Mouse (Mus musculus) G1E (cell line): ENCODE measurements at regions not wholly inside any gene's neighbourhood (a gene's known extent, or its start where the extent isn't known, plus 50 kb on each side); places are given as distances from the start of the nearest gene placed in this dataset.

Experiments used
- ATAC-seq: 2 replicates; pipeline ENCODE4 v1.8.0; 2016; ENCODE audit warnings: mild to moderate bottlenecking; ENCODE audit not compliant: insufficient number of reproducible peaks, poor library complexity, low FRiP score, severe bottlenecking; ENCODE audit errors: extremely low read depth
- DNase-seq: peaks from one replicate; pipeline ENCODE4 v3.0.0; 2012; ENCODE audit warnings: low spot score
- H3K27me3 ChIP-seq: 2 replicates; pipeline ENCODE4 v1.6.1; 2012; ENCODE audit warnings: mild to moderate bottlenecking, low read length, inconsistent platforms; ENCODE audit not compliant: insufficient read depth
- H3K36me3 ChIP-seq: replicated peaks from 2 replicates; pipeline ENCODE3; 2012; ENCODE audit warnings: mild to moderate bottlenecking, inconsistent platforms
- H3K4me1 ChIP-seq: 2 replicates; pipeline ENCODE4 v1.6.1; 2012; ENCODE audit warnings: low read depth, low read length, inconsistent platforms, mixed read lengths; ENCODE audit not compliant: insufficient read depth
- H3K4me3 ChIP-seq: 2 replicates; pipeline ENCODE4 v1.5.1; 2012; ENCODE audit warnings: low read depth, mild to moderate bottlenecking, inconsistent platforms, low read length, moderate library complexity, mixed read lengths
- H3K9me3 ChIP-seq: replicated peaks from 2 replicates; pipeline ENCODE4 v1.6.1; 2012; ENCODE audit warnings: inconsistent platforms
- CTCF ChIP-seq: IDR thresholded peaks from 2 replicates; pipeline ENCODE4 v1.5.1; 2012; ENCODE audit warnings: low read depth, low read length, inconsistent platforms, mixed read lengths
- GATA1 ChIP-seq: IDR thresholded peaks from 2 replicates; pipeline ENCODE4 v1.6.1; 2012; ENCODE audit warnings: borderline replicate concordance, low read length, inconsistent platforms, mixed read lengths
- GATA2 ChIP-seq: IDR thresholded peaks from 2 replicates; pipeline ENCODE4 v1.6.1; 2012; ENCODE audit warnings: low read depth, low read length, inconsistent platforms, borderline replicate concordance
- POLR2AphosphoS5 ChIP-seq: IDR thresholded peaks from 2 replicates; pipeline ENCODE4 v1.6.1; 2012; ENCODE audit warnings: low read depth, low read length, inconsistent platforms; ENCODE audit not compliant: insufficient replicate concordance
- TAL1 ChIP-seq: conservative IDR thresholded peaks from 2 replicates; pipeline ENCODE4 v1.6.1; 2012; ENCODE audit warnings: low read depth, low read length, inconsistent platforms, mixed read lengths

DNA sequence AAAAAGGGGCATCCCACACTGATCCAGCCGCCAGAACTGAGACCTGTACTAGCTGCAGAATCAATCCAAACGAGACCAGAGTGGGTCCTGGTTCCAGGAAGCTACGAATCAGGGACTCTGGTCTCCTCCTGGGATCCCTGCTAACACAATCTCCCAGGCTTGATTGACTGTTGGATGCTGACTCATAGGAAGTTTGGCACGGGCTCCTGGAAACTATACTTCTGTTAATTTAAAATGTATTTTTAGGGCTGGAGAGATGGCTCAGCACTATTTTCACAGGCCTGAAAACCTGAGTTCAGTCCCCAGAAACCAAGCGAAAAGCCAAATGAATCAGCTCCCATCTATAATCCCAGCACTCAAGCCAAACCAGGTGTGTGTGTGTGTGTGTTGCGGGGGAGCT, 138.5 kb downstream of the Vegfa start:
- Histone ChIP-seq H3K9me3 (no peaks in the 10 kb centered on the region), H3K27me3 (peaks cover 27% of the 10 kb centered on the region), H3K36me3 (no peaks in the 10 kb centered on the region), H3K4me3 (no peak overlapping the region), H3K4me1 (no peaks in the 10 kb centered on the region)
- TF ChIP-seq GATA2 (no peak), POLR2AphosphoS5 (no peak), TAL1 (no peak), GATA1 (no peak), CTCF (no peak)
- DNase-seq (no peak), ATAC-seq (no peak)

DNA sequence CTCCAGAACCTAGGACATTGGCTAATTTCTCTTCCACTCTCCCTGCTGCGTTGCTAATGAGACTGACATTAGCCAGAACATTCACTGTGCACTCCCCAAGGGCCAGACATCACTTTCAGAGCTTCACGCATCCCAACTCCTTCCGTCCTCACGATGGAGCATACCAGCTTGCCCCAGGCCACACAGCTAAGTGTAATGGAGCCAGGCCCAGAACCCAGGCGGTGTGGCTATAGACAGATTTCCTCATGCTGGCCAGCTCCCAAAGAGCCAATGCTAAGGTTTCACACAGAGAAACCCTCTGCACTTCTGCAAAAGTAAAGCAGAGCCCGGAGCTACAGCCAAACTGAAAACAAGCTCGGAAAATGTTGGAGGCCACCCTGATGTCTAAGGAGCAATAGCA, 139.1 kb downstream of the Vegfa start:
- H3K9me3 ChIP-seq, result no peaks in the 10 kb centered on the region
- TF ChIP-seq GATA2 (no peak), TAL1 (no peak), CTCF (no peak), GATA1 (no peak), POLR2AphosphoS5 (no peak)
- H3K4me1 ChIP-seq, result no peaks in the 10 kb centered on the region
- ATAC-seq (no peak), DNase-seq (no peak)
- no peaks in the 10 kb centered on the region for H3K36me3 ChIP-seq
- peaks cover 27% of the 10 kb centered on the region for H3K27me3 ChIP-seq
- H3K4me3 ChIP-seq, result no peak overlapping the region

DNA sequence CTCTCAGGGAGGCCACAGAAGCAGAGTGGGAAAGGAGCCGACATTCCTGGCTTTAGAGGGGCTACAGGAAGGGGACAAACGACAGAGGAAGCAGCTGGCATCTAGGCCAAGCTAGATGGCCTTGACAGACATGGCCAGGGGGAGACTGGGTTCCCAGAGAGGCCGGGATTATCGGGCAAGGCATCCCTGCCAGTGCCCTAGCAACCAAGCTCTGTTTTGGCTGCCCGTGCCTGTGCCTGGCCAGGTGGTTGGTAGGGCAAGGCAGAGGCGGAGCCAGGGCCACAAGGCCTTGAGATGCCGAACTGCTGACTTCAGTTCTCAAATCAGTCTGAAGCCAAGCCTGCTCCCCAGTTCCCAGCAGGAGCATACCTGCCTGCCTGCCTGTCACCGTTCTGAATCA, 142.7 kb downstream of the Vegfa start:
- Histone ChIP-seq H3K4me3 (no peak overlapping the region), H3K9me3 (no peaks in the 10 kb centered on the region), H3K36me3 (no peaks in the 10 kb centered on the region), H3K27me3 (peaks cover 22% of the 10 kb centered on the region), H3K4me1 (no peaks in the 10 kb centered on the region)
- DNase-seq (no peak), ATAC-seq (no peak)
- TF ChIP-seq POLR2AphosphoS5, result no peak
- no peak for TF ChIP-seq GATA1
- no peak for TF ChIP-seq TAL1
- TF ChIP-seq GATA2, result no peak
- TF ChIP-seq CTCF, result no peak

DNA sequence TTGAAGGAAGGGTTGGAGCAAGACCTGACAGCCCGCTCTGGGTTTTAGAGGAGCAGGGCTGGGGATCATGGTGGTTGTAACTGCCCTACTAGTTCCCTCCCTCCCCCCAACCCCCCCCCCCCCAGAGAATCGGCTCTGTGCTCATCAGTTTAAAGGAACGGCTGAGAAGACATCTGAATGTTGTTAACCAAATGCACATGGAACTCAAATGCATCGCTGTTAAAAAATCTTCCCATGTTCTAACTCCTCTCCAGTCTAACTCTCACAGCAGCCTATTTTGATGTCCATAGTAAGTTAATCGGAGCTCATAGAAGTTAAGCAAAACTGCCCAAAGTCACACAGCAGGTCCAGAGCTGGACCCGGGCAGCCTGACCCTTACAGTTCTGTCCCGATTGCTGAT, 143.1 kb downstream of the Vegfa start:
- DNase-seq (no peak), ATAC-seq (no peak)
- Histone ChIP-seq H3K9me3 (no peaks in the 10 kb centered on the region), H3K27me3 (peaks cover 22% of the 10 kb centered on the region), H3K4me3 (no peak overlapping the region), H3K36me3 (no peaks in the 10 kb centered on the region), H3K4me1 (no peaks in the 10 kb centered on the region)
- no peak for TF ChIP-seq CTCF

DNA sequence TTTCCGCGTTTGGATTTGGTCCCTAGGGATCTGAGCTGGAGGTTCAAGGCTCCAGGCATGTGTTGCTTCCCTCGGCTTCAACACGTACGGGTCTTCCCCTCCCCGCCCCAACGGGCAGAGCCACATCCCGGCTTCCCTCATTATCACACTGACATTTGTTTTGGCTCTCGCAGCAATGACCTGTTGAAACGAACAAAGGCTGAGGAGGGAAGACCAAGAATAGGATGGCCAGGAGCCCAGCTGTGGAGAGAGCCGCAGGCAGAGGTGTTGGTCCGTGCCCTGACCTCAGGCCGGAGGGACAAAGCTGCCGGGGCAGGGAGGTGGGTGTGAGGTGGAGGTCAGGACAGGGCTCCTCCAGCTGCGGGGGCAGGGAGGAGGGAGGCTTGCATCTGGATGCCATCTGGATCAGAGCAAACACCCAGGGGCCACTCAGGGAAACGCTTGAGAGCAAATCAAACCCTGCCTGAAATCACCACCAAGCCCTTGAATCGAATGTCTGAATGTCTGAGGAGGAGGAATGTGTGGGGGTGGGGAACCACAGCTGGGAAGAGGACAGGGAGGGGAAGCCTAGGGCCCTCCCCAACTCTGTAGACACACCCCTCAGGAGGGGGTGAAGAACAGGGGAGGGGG, 145.6 kb downstream of the Vegfa start:
- Histone ChIP-seq H3K4me1 (0 out of 2 replicates have a peak, but pooled peaks cover 4% of the 10 kb centered on the region), H3K27me3 (peaks cover 20% of the 10 kb centered on the region), H3K4me3 (no peak overlapping the region), H3K36me3 (no peaks in the 10 kb centered on the region), H3K9me3 (no peaks in the 10 kb centered on the region)
- no peak for TF ChIP-seq CTCF
- TF ChIP-seq TAL1, result no peak
- no peak for TF ChIP-seq GATA2
- TF ChIP-seq GATA1, result no peak
- TF ChIP-seq POLR2AphosphoS5, result no peak
- no peak for ATAC-seq
- DNase-seq, result no peak

DNA sequence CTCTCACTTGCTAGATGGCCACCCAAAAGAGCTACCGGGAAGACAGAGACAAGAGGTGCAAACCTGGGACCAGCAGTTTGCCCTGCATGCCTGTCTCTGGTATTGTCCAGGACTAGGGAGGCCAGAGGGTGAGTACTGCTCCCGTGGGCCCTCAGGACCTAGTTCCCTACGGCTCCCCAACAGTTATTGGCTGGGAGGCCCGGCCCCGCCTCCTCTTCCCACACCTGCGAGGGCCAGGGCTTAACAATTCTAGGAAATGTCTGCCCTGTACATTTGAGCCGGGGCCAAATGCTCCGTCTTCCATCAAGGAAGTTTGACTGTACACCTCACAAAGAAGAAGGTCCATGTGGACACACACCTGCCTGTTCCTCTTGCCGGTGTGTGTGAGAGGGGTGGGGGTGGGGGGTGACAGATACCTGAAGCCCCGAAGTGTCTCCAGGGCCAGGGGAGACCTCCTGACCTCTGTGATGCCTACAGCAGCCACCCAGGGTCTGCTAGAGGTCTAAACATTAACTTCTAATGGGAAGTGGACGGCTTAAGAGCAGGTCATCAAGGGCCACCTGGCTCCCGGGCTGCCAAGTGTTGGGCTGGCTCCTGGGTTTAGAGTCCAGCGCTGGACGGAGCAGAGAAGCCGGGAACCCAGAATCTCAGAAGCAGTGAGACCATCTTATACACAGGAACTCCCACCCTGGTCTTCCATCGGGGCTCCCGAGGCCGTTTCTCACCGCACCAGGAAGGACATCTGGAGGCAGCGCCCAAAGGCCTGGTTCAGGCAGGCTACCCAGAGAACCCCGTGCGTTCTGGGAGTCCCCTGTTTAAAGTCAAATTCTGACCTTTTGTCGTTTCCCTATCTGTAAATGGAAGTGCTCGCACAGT, 146.5 kb downstream of the Vegfa start:
- peaks cover 13% of the 10 kb centered on the region for H3K27me3 ChIP-seq
- TF ChIP-seq GATA2 (no peak), TAL1 (no peak), CTCF (no peak), GATA1 (no peak), POLR2AphosphoS5 (no peak)

More for the DNA sequence above, 146.5 kb downstream of the Vegfa start:
- H3K9me3 ChIP-seq, result no peaks in the 10 kb centered on the region
- DNase-seq (no peak), ATAC-seq (no peak)
- H3K36me3 ChIP-seq, result no peaks in the 10 kb centered on the region
- H3K4me3 ChIP-seq, result no peak overlapping the region
- 0 out of 2 replicates have a peak, but pooled peaks cover 4% of the 10 kb centered on the region for H3K4me1 ChIP-seq
